Mouse (Mus musculus): Measurements from ENCODE around the gene Entpd1. TPM values are rescaled to one million over a fixed set of nuclear protein-coding genes. Genes with fewer than 3 reads are reported as not detected.
A peak's percentile ranks its signal among the peaks of the same experiment; 100 is the strongest.

Entpd1 gene
- polyA plus RNA-seq, 1 experiment from 2014 or later = 7.5 TPM

DNA sequence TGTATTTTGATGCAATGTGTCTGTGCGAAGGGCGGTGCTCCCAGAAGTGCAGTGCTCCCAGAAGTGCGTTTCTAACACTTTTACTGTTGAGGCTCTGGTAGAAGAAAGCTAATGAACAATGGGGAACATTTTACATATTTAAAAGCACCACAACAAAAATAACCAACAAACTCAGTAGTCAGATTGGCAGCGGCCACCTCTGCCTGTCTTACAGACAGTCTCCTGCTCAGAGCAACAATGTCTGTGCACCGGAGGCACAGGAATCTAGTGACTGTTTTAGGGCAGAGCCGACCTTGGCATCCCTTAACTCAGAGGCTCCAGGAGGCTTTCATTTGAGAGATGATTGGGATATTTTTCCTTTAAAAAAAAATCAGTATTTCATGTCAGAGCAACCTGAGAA is 65.9 kb downstream of the Entpd1 start:
- no peaks in the 10 kb centered on the region for H3K9me3 ChIP-seq
- no peaks in the 10 kb centered on the region for H3K4me1 ChIP-seq
- H3K4me2 ChIP-seq = no peak overlapping the region
- no peak for ATAC-seq (ENCODE audit: insufficient number of reproducible peaks, insufficient read depth, low FRiP score, low TSS enrichment, low read depth)
- WGBS = 77% methylated on average over 6 of the region's 6 CpGs
- no peak overlapping the region for H3K9ac ChIP-seq
- H3K4me3 ChIP-seq = no peak overlapping the region
- H3K27ac ChIP-seq = no peak overlapping the region
- H3K27me3 ChIP-seq = no peaks in the 10 kb centered on the region
- H3K36me3 ChIP-seq = no peaks in the 10 kb centered on the region

GRCm38 (mm10) chr19:40678532-40679307 is 66.6 kb downstream of the Entpd1 start:
- H3K4me2 ChIP-seq = no peak overlapping the region
- H3K27ac ChIP-seq = no peak overlapping the region
- H3K27me3 ChIP-seq = no peaks in the 10 kb centered on the region
- 65% methylated on average over 17 of the region's 17 CpGs for WGBS
- H3K4me3 ChIP-seq = no peak overlapping the region
- H3K9ac ChIP-seq = no peak overlapping the region
- H3K36me3 ChIP-seq = no peaks in the 10 kb centered on the region
- no peaks in the 10 kb centered on the region for H3K4me1 ChIP-seq
- no peaks in the 10 kb centered on the region for H3K9me3 ChIP-seq
- no peak for ATAC-seq (ENCODE audit: insufficient number of reproducible peaks, insufficient read depth, low FRiP score, low TSS enrichment, low read depth)

DNA sequence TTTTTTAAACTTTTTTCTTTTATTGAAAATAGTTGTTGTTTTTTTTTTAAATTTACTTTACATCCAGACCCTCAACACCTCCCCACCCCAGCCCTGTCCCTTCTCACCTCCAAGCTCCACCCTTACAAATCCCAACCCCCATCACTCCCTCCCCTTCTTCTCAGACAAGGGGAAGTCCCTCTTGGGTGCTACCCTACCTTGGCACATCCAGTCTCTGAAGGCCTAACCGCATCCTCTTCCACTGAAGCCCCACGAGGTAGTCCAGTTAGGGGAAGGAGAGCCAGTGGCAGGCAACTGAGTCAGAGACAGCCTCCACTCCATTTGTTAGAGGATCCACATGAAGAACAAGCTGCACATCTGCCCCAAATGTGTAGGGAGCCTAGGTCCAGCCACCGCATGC is 67.5 kb downstream of the Entpd1 start:
- no peaks in the 10 kb centered on the region for H3K4me1 ChIP-seq
- no peak overlapping the region for H3K27ac ChIP-seq
- WGBS = 91% methylated on average over 3 of the region's 3 CpGs
- no peak overlapping the region for H3K9ac ChIP-seq
- H3K36me3 ChIP-seq = no peaks in the 10 kb centered on the region
- H3K27me3 ChIP-seq = no peaks in the 10 kb centered on the region
- H3K9me3 ChIP-seq = no peaks in the 10 kb centered on the region
- ATAC-seq (ENCODE audit: insufficient number of reproducible peaks, insufficient read depth, low FRiP score, low TSS enrichment, low read depth) = no peak
- H3K4me2 ChIP-seq = no peak overlapping the region
- H3K4me3 ChIP-seq = no peak overlapping the region

DNA sequence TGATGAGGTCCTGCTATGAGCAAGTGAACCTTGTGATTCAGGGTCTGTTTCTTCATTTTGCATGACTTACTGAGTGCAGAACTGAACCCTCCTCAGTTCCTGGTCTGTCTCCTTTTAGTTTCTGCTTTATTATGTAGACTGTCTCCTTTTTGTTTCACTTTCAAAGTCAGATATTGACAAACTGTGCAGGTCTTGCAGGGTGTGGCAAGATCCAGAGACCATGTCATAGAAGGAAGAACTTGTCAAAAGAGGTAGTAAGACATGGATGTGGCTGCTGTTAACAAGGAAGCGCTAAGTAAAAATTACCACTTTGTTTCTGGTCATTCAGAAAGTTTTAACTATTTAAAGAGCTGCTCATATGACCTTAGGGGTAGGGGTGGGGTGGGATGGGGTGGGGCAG is 72.0 kb downstream of the Entpd1 start:
- Histone ChIP-seq H3K27me3 (no peaks in the 10 kb centered on the region), H3K27ac (no peak overlapping the region), H3K9me3 (no peaks in the 10 kb centered on the region), H3K4me1 (peaks cover 10% of the 10 kb centered on the region; the same call in 1 of the 2 replicates), H3K9ac (no peak overlapping the region), H3K36me3 (no peaks in the 10 kb centered on the region), H3K4me3 (no peak overlapping the region), H3K4me2 (no peak overlapping the region)
- ATAC-seq (ENCODE audit: insufficient number of reproducible peaks, insufficient read depth, low FRiP score, low TSS enrichment, low read depth) = no peak
- WGBS = 89% methylated on average over 1 of the region's 1 CpGs

DNA sequence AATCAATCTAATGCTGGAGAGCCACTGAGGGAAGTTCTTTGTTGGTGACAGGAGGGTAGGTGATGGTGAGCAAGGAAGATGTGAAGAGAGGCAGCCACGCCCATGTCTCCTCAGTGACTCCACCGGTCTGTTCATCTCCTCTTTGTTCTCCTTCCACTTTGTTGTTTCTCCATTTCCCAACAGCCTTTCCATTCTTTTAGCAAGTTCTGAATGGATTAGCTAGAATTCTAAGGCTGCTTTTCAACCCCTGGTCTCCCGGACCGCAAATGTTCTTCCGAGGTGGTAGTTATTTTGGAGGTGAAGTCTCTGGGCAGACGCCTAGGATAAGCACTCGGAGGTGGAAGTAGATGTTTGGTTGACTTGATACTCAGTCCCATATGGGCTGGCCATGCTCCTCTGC is 72.4 kb downstream of the Entpd1 start:
- no peak for ATAC-seq (ENCODE audit: insufficient number of reproducible peaks, insufficient read depth, low FRiP score, low TSS enrichment, low read depth)
- H3K27ac ChIP-seq = peak overlapping the region; percentile 11; the same call in 1 of the 2 replicates
- H3K4me1 ChIP-seq = peaks cover 10% of the 10 kb centered on the region; the same call in 1 of the 2 replicates
- no peaks in the 10 kb centered on the region for H3K36me3 ChIP-seq
- no peaks in the 10 kb centered on the region for H3K9me3 ChIP-seq
- H3K4me3 ChIP-seq = no peak overlapping the region
- 94% methylated on average over 7 of the region's 7 CpGs for WGBS
- no peak overlapping the region for H3K9ac ChIP-seq
- no peak overlapping the region for H3K4me2 ChIP-seq
- H3K27me3 ChIP-seq = no peaks in the 10 kb centered on the region

DNA sequence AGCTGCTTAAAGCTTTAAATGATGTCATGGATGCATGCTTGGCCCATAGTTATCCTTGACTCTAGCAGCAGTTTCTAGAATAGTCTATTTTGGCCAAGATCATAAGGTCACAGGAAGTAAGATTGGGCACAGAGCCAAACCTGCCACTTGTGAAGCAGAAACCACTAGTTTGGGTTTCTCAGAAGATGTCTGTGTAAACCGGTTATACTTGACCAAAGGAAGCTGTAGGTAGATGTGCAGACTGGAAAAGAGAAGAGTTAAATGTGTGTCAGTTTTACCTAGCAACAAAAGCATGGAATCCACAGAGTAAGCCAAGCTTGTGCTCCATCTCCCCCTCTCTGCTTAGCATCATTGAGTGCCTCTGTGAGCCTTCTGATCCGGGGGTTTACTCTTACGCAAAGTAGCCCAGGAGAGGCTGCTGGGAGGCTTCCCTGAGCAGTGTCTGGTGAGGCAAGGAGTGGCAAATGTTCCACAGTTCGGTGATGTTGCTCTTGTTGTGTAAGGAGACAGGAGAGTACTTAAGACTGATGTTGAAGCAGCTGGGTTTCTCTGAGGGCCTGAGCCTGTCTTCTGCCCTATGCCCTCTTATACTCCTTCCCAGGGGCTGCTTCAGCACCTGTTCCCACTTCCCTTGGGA is 75.2 kb downstream of the Entpd1 start:
- 88% methylated on average over 4 of the region's 4 CpGs for WGBS
- no peak overlapping the region for H3K27ac ChIP-seq
- H3K4me3 ChIP-seq = no peak overlapping the region
- H3K4me2 ChIP-seq = no peak overlapping the region
- no peaks in the 10 kb centered on the region for H3K36me3 ChIP-seq
- H3K4me1 ChIP-seq = peaks cover 10% of the 10 kb centered on the region; the same call in 1 of the 2 replicates
- no peaks in the 10 kb centered on the region for H3K9me3 ChIP-seq
- H3K9ac ChIP-seq = no peak overlapping the region
- H3K27me3 ChIP-seq = no peaks in the 10 kb centered on the region
- ATAC-seq (ENCODE audit: insufficient number of reproducible peaks, insufficient read depth, low FRiP score, low TSS enrichment, low read depth) = no peak

GRCm38 (mm10) chr19:40693201-40693600 is 81.0 kb downstream of the Entpd1 start:
- no peaks in the 10 kb centered on the region for H3K27me3 ChIP-seq
- no peak overlapping the region for H3K4me3 ChIP-seq
- no peak overlapping the region for H3K4me2 ChIP-seq
- no peaks in the 10 kb centered on the region for H3K36me3 ChIP-seq
- no peaks in the 10 kb centered on the region for H3K4me1 ChIP-seq
- WGBS = 86% methylated on average over 7 of the region's 7 CpGs
- no peak for ATAC-seq (ENCODE audit: insufficient number of reproducible peaks, insufficient read depth, low FRiP score, low TSS enrichment, low read depth)
- no peaks in the 10 kb centered on the region for H3K9me3 ChIP-seq
- no peak overlapping the region for H3K9ac ChIP-seq
- no peak overlapping the region for H3K27ac ChIP-seq

GRCm38 (mm10) chr19:40696116-40696515 is 84.0 kb downstream of the Entpd1 start:
- Histone ChIP-seq H3K4me1 (no peaks in the 10 kb centered on the region), H3K36me3 (no peaks in the 10 kb centered on the region), H3K27ac (no peak overlapping the region), H3K27me3 (no peaks in the 10 kb centered on the region), H3K9me3 (no peaks in the 10 kb centered on the region), H3K4me2 (no peak overlapping the region), H3K9ac (no peak overlapping the region), H3K4me3 (no peak overlapping the region)
- no peak for ATAC-seq (ENCODE audit: insufficient number of reproducible peaks, insufficient read depth, low FRiP score, low TSS enrichment, low read depth)
- 88% methylated on average over 6 of the region's 6 CpGs for WGBS

- Histone ChIP-seq H3K9ac (no peak overlapping the region), H3K27ac (no peak overlapping the region), H3K36me3 (no peaks in the 10 kb centered on the region), H3K4me1 (peaks cover 7% of the 10 kb centered on the region), H3K27me3 (no peaks in the 10 kb centered on the region), H3K9me3 (no peaks in the 10 kb centered on the region), H3K4me2 (no peak overlapping the region), H3K4me3 (no peak overlapping the region)
- no peak for ATAC-seq (ENCODE audit: insufficient number of reproducible peaks, insufficient read depth, low FRiP score, low TSS enrichment, low read depth)
- WGBS = 59% methylated on average over 13 of the region's 13 CpGs
Measured at GRCm38 (mm10) chr19:40698103-40698853, 86.1 kb downstream of the Entpd1 start.

GRCm38 (mm10) chr19:40699816-40700215 is 87.7 kb downstream of the Entpd1 start:
- 76% methylated on average over 5 of the region's 5 CpGs for WGBS
- H3K4me2 ChIP-seq = no peak overlapping the region
- ATAC-seq (ENCODE audit: insufficient number of reproducible peaks, insufficient read depth, low FRiP score, low TSS enrichment, low read depth) = no peak

DNA sequence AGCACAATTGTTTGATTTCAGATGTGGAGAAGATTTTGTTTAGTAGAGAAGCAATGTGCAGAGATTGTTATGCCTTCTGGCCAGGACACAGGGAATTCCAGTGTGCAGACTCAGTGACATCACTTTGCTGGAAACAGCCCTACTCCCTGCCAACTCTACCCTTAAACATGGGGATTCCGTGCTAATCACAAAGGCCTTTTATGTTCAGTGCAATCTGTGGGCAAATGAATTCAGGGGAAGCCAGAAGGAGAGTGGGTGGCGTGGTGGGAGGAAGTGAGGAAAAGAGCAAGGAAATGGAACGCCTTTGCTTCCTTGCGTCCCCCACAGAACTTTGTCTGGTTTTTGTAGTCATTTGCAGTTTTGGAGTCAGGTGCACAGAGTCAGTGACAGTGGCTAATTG is 90.2 kb downstream of the Entpd1 start:
- Histone ChIP-seq H3K4me1 (peaks cover 7% of the 10 kb centered on the region), H3K4me2 (no peak overlapping the region), H3K4me3 (no peak overlapping the region), H3K27me3 (no peaks in the 10 kb centered on the region), H3K27ac (no peak overlapping the region), H3K9ac (no peak overlapping the region), H3K9me3 (no peaks in the 10 kb centered on the region), H3K36me3 (no peaks in the 10 kb centered on the region)
- WGBS = 52% methylated on average over 4 of the region's 4 CpGs
- no peak for ATAC-seq (ENCODE audit: insufficient number of reproducible peaks, insufficient read depth, low FRiP score, low TSS enrichment, low read depth)

More at GRCm38 (mm10) chr19:40699816-40700215, 87.7 kb downstream of the Entpd1 start:
- no peak overlapping the region for H3K9ac ChIP-seq
- no peaks in the 10 kb centered on the region for H3K36me3 ChIP-seq
- no peaks in the 10 kb centered on the region for H3K27me3 ChIP-seq
- no peak overlapping the region for H3K27ac ChIP-seq
- H3K9me3 ChIP-seq = no peaks in the 10 kb centered on the region
- no peak overlapping the region for H3K4me3 ChIP-seq
- peaks cover 7% of the 10 kb centered on the region for H3K4me1 ChIP-seq

Measured in embryonic facial prominence, embryonic 13.5 days (tissue).